Mouse (Mus musculus): ENCODE data around the gene Tcerg1l. TPM values are rescaled to one million over a fixed set of nuclear protein-coding genes. Genes with fewer than 3 reads are reported as not detected.

The Tcerg1l gene
- polyA plus RNA-seq, 1 experiment, result not detected

- no peak for TF ChIP-seq CTCF (IDR thresholded peaks at IDR 0.05; ENCODE audit: insufficient read depth, low read depth, low read length)
- TF ChIP-seq POLR2A (IDR thresholded peaks at IDR 0.05; ENCODE audit: insufficient read depth, low read depth, low read length), result no peak
- H3K27ac ChIP-seq (ENCODE audit: insufficient read depth, low read depth, low read length), result no peak overlapping the region
- peaks cover 12% of the 10 kb centered on the region for H3K4me1 ChIP-seq (ENCODE audit: control insufficient read depth, insufficient read depth, low read length)
- 85% methylated on average over 8 of the region's 8 CpGs for WGBS
- no peak overlapping the region for H3K4me3 ChIP-seq (ENCODE audit: insufficient read depth, low read depth, low read length)
These were observed 3.2 kb upstream of the Tcerg1l start for GRCm38 (mm10) chr7:138400506-138401272.

- Histone ChIP-seq H3K27ac (ENCODE audit: insufficient read depth, low read depth, low read length) (no peak overlapping the region), H3K4me1 (ENCODE audit: control insufficient read depth, insufficient read depth, low read length) (peaks cover 12% of the 10 kb centered on the region), H3K4me3 (ENCODE audit: insufficient read depth, low read depth, low read length) (peak overlapping the region; percentile 68; the same call in 1 of the 2 replicates)
- WGBS, result 5% methylated on average over 21 of the region's 21 CpGs
- TF ChIP-seq CTCF (IDR thresholded peaks at IDR 0.05; ENCODE audit: insufficient read depth, low read depth, low read length) (peak; percentile 77; the same call in 1 of the 2 replicates), POLR2A (IDR thresholded peaks at IDR 0.05; ENCODE audit: insufficient read depth, low read depth, low read length) (no peak)
These were observed 758 bp upstream of the Tcerg1l start for GRCm38 (mm10) chr7:138398182-138398793.

DNA sequence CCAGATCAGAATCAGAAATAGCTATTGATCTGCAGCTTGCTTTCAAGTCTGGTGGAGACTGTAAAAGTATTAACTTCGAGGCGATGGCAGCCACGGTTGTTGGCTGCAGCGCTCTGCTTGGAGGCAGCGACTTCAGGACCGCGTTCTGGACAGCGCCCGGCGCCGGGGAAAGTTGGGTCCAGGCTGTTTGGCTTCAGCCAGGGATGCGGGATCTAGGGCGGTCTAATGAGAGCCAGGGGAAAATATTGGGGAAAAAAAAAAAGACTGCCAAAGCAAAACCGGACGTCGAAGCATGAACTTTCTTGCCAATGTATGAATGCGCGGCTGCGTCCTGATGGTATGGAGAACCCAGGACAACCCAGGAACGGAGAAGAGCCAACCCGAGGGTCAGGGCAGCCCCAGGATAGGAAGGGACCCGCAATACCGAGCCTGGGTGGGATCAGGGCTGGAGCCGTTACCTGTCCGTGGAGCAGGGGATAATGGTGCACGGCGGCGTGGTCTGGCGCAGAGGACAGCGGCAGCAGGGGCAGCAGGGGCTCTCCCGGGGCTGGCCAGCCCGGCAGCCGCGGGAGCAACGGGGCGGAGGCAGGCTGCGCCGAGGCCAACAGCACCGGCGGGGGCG, 556 bp downstream of the Tcerg1l start:
- Histone ChIP-seq H3K27ac (ENCODE audit: insufficient read depth, low read depth, low read length) (no peak overlapping the region), H3K4me1 (ENCODE audit: control insufficient read depth, insufficient read depth, low read length) (peaks cover 12% of the 10 kb centered on the region), H3K4me3 (ENCODE audit: insufficient read depth, low read depth, low read length) (peak overlapping the region; percentile 68)
- under 1% methylated on average over 41 of the region's 41 CpGs for WGBS
- TF ChIP-seq POLR2A (IDR thresholded peaks at IDR 0.05; ENCODE audit: insufficient read depth, low read depth, low read length), result no peak

- Histone ChIP-seq H3K4me3 (ENCODE audit: insufficient read depth, low read depth, low read length) (peak overlapping the region; percentile 68), H3K27ac (ENCODE audit: insufficient read depth, low read depth, low read length) (no peak overlapping the region), H3K4me1 (ENCODE audit: control insufficient read depth, insufficient read depth, low read length) (peaks cover 12% of the 10 kb centered on the region)
- TF ChIP-seq POLR2A (IDR thresholded peaks at IDR 0.05; ENCODE audit: insufficient read depth, low read depth, low read length) (no peak), CTCF (IDR thresholded peaks at IDR 0.05; ENCODE audit: insufficient read depth, low read depth, low read length) (no peak)
- WGBS, result 16% methylated on average over 13 of the region's 13 CpGs
These were observed 1.2 kb downstream of the Tcerg1l start for GRCm38 (mm10) chr7:138396109-138396862.

DNA sequence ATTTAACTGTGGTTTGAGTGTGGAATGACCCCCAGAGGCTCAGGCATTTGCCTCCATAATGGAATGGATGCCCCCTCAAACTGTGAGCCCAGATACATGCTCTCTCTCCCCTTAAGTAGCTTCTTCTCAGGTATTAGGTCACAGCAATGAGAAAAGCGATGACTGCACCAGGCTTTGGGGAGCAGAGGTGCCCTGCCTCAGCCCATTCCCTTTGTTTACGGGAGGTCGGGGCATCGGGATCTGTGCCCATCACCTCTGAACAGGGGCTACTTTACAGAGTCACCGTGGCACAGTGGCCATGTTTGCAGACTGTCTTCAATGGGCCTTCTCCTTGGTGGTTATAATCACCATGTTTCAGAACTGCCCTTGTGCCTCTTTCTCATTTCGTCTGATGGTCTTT, 7.6 kb downstream of the Tcerg1l start:
- WGBS, result 90% methylated on average over 6 of the region's 6 CpGs
- H3K27ac ChIP-seq (ENCODE audit: insufficient read depth, low read depth, low read length), result no peak overlapping the region
- H3K4me1 ChIP-seq (ENCODE audit: control insufficient read depth, insufficient read depth, low read length), result peaks cover 4% of the 10 kb centered on the region; the same call in 1 of the 2 replicates
- TF ChIP-seq POLR2A (IDR thresholded peaks at IDR 0.05; ENCODE audit: insufficient read depth, low read depth, low read length) (no peak), CTCF (IDR thresholded peaks at IDR 0.05; ENCODE audit: insufficient read depth, low read depth, low read length) (no peak)
- H3K4me3 ChIP-seq (ENCODE audit: insufficient read depth, low read depth, low read length), result no peak overlapping the region

DNA sequence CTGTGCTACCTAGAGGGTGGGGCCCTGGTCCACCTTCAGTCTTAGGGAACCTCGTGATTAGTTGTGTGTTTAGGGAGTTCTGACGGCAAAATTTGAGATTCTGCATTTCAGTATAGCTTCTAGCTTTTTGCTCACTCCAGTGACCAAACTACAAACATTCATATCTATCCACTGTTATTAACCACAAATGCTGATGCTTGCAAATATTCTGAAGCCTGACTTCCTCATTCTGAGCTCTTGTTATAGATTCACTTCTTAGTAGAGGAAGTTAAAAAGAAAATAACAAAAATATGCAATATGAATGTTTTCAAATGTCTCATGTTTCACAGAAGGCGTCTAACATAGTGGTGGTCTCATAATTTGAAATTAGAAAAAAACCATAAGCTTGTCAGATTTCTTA, 8.5 kb downstream of the Tcerg1l start:
- H3K4me1 ChIP-seq (ENCODE audit: control insufficient read depth, insufficient read depth, low read length), result peaks cover 4% of the 10 kb centered on the region; the same call in 1 of the 2 replicates
- no peak overlapping the region for H3K27ac ChIP-seq (ENCODE audit: insufficient read depth, low read depth, low read length)
- TF ChIP-seq CTCF (IDR thresholded peaks at IDR 0.05; ENCODE audit: insufficient read depth, low read depth, low read length) (no peak), POLR2A (IDR thresholded peaks at IDR 0.05; ENCODE audit: insufficient read depth, low read depth, low read length) (no peak)
- no peak overlapping the region for H3K4me3 ChIP-seq (ENCODE audit: insufficient read depth, low read depth, low read length)
- WGBS, result 88% methylated on average over 3 of the region's 3 CpGs

DNA sequence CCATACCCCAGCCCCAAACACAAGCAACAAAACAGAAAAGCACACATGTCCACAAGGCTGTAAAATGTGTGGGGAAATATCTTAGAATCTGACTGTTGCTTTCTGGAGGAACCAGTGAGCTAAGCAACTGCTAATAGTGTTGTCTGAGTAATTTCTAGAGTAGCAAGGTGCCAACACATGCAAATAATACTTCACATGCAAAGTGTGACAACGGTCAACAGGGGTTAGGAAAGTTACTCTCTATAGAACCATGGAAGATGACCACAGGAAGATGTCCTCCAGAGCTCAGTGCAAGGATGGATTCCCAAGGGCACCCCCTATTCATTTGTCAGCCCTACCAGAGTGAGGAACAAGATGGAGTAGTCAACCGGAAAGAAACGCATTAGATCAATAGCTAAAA, 18.3 kb downstream of the Tcerg1l start:
- Histone ChIP-seq H3K4me3 (ENCODE audit: insufficient read depth, low read depth, low read length) (no peak overlapping the region), H3K27ac (ENCODE audit: insufficient read depth, low read depth, low read length) (no peak overlapping the region), H3K4me1 (ENCODE audit: control insufficient read depth, insufficient read depth, low read length) (no peaks in the 10 kb centered on the region; the same call in 1 of the 2 replicates)
- no peak for TF ChIP-seq CTCF (IDR thresholded peaks at IDR 0.05; ENCODE audit: insufficient read depth, low read depth, low read length)
- no peak for TF ChIP-seq POLR2A (IDR thresholded peaks at IDR 0.05; ENCODE audit: insufficient read depth, low read depth, low read length)
- 88% methylated on average over 3 of the region's 3 CpGs for WGBS

DNA sequence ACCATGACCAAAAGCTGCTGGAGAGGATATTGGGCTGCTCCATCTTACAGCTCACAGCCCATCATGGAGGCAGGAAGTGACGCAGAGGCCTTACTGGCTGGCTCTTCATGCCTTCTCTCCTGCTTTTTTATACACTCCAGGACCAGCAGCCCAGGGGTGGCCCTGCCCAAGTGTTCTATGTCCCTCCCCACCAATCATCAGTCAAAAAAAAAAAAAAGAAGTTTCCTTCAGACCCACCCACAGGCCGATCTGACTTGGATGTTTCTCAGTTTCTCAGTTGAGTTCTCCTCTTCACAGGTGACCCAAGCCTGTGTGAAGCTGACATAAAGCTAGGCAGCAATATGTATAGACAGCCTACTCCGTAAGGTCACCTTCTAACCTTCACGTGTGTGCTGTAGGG, 19.0 kb downstream of the Tcerg1l start:
- WGBS, result 93% methylated on average over 4 of the region's 4 CpGs
- no peak overlapping the region for H3K27ac ChIP-seq (ENCODE audit: insufficient read depth, low read depth, low read length)
- H3K4me3 ChIP-seq (ENCODE audit: insufficient read depth, low read depth, low read length), result no peak overlapping the region
- no peak for TF ChIP-seq CTCF (IDR thresholded peaks at IDR 0.05; ENCODE audit: insufficient read depth, low read depth, low read length)
- no peak for TF ChIP-seq POLR2A (IDR thresholded peaks at IDR 0.05; ENCODE audit: insufficient read depth, low read depth, low read length)
- H3K4me1 ChIP-seq (ENCODE audit: control insufficient read depth, insufficient read depth, low read length), result no peaks in the 10 kb centered on the region; the same call in 1 of the 2 replicates

All from olfactory bulb, adult 2 months (tissue).